8 mouse cellular contexts compared by ENCODE assay signal in the genomic region with DNA sequence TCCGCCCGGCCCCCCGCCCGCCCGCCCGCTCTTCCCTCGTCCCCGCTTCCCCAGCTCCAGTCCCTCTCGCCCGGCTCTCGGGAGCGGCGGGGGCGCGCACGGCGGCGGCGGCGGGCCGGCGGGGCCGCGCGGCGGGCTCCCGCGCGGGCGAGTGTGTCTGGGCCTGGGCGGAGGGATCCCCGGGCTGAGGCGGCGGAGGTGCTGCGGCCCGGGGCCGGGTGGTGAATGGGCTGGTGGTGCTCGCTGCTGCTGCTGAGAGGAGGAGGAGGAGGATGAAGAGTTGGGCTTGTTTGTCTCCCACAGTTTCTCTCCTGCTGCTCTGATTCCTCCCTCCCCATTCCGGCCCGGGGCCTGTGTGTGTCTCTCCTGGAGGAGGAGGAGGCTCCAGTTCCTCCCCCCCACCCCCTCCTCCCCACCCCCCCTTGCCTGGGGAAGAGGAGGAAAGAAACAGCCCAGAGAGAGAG.
DNase-seq lines count a peak whose midpoint lies in the region; ATAC-seq and TF ChIP-seq lines count a peak whose summit lies in the region.

No protein-coding gene starts in this region.

- TF ChIP-seq POLR2A in ES-Bruce4 (IDR thresholded peaks at IDR 0.05; ENCODE audit: insufficient read depth, low read length) = peak; percentile 82

- TF ChIP-seq EP300 in ES-Bruce4 (IDR thresholded peaks at IDR 0.05; ENCODE audit: insufficient read depth, low read depth, low read length) = no peak
- TF ChIP-seq EP300 in heart, postnatal 0 days (IDR thresholded peaks at IDR 0.05; ENCODE audit: low read depth) = no peak

- peak overlapping the region; percentile 86 for H3K27ac ChIP-seq in ES-Bruce4 (ENCODE audit: insufficient read depth, low read length)
- peak overlapping the region; percentile 100 for H3K27ac ChIP-seq in forebrain, embryonic 12.5 days
- peak overlapping the region; percentile 99 for H3K27ac ChIP-seq in heart, postnatal 0 days (ENCODE audit: low read depth)
- peak overlapping the region; percentile 91 for H3K27ac ChIP-seq in liver, embryonic 15.5 days (replicated peaks)
- H3K27ac ChIP-seq in neural tube, embryonic 11.5 days (ENCODE audit: low read depth, low read length) = peak overlapping the region; percentile 100
- H3K27ac ChIP-seq in stomach, embryonic 16.5 days (ENCODE audit: low read length) = peak overlapping the region; percentile 100

- whole genome bisulfite sequencing in forebrain, embryonic 12.5 days = 0% methylated on average over 6 of the region's 40 CpGs
- WGBS in heart, postnatal 0 days = 0% methylated on average over 11 of the region's 40 CpGs
- 2% methylated on average over 26 of the region's 40 CpGs for WGBS in liver, embryonic 15.5 days (ENCODE audit: insufficient replicate concordance)
- under 1% methylated on average over 24 of the region's 40 CpGs for WGBS in neural tube, embryonic 11.5 days
- 1% methylated on average over 28 of the region's 40 CpGs for WGBS in stomach, embryonic 16.5 days

- no peaks in the 10 kb centered on the region for H3K27me3 ChIP-seq in ES-Bruce4 (ENCODE audit: control insufficient read depth, insufficient read depth, low read length, poor library complexity, severe bottlenecking)
- H3K27me3 ChIP-seq in forebrain, embryonic 12.5 days = no peaks in the 10 kb centered on the region
- no peaks in the 10 kb centered on the region for H3K27me3 ChIP-seq in heart, postnatal 0 days (ENCODE audit: control insufficient read depth, insufficient read depth, low read length)
- H3K27me3 ChIP-seq in liver, embryonic 15.5 days = peaks cover 23% of the 10 kb centered on the region
- H3K27me3 ChIP-seq in neural tube, embryonic 11.5 days (ENCODE audit: control insufficient read depth, insufficient read depth, low read length) = no peaks in the 10 kb centered on the region
- H3K27me3 ChIP-seq in stomach, embryonic 16.5 days (ENCODE audit: control insufficient read depth, insufficient read depth, low read length) = no peaks in the 10 kb centered on the region

- DNase-seq in c-Kit-positive CD71-positive TER-119-positive erythroid progenitor cells, embryonic 14.5 days (ENCODE audit: low spot score) = peak; percentile 74
- peak; percentile 73 for DNase-seq in heart, postnatal 0 days (ENCODE audit: low spot score)
- peak; percentile 93 to 97 for DNase-seq in kidney, postnatal 4 days
- peak; percentile 94 for DNase-seq in neural tube, embryonic 11.5 days (ENCODE audit: low spot score)

- no peaks in the 10 kb centered on the region for H3K36me3 ChIP-seq in ES-Bruce4 (ENCODE audit: control insufficient read depth, insufficient read depth, low read length, poor library complexity, severe bottlenecking)
- H3K36me3 ChIP-seq in forebrain, embryonic 12.5 days (replicated peaks) = no peaks in the 10 kb centered on the region
- no peaks in the 10 kb centered on the region for H3K36me3 ChIP-seq in heart, postnatal 0 days (replicated peaks; ENCODE audit: control insufficient read depth, insufficient read depth, low read length)
- H3K36me3 ChIP-seq in liver, embryonic 15.5 days (replicated peaks) = no peaks in the 10 kb centered on the region
- H3K36me3 ChIP-seq in neural tube, embryonic 11.5 days (ENCODE audit: control insufficient read depth, insufficient read depth, low read length) = no peaks in the 10 kb centered on the region
- H3K36me3 ChIP-seq in stomach, embryonic 16.5 days (ENCODE audit: control insufficient read depth, insufficient read depth, low read length) = no peaks in the 10 kb centered on the region

- no peak for TF ChIP-seq CTCF in ES-Bruce4 (IDR thresholded peaks at IDR 0.05; ENCODE audit: low read depth, low read length)
- no peak for TF ChIP-seq CTCF in heart, postnatal 0 days (IDR thresholded peaks at IDR 0.05; ENCODE audit: low read depth)

- no peaks in the 10 kb centered on the region for H3K4me1 ChIP-seq in ES-Bruce4 (ENCODE audit: control insufficient read depth, insufficient read depth, low read length)
- peaks cover 30% of the 10 kb centered on the region for H3K4me1 ChIP-seq in forebrain, embryonic 12.5 days
- H3K4me1 ChIP-seq in heart, postnatal 0 days (ENCODE audit: control insufficient read depth, insufficient read depth) = peaks cover 15% of the 10 kb centered on the region; the same call in 1 of the 2 replicates
- peaks cover 30% of the 10 kb centered on the region for H3K4me1 ChIP-seq in liver, embryonic 15.5 days (replicated peaks)
- H3K4me1 ChIP-seq in neural tube, embryonic 11.5 days (ENCODE audit: control insufficient read depth, insufficient read depth, low read length) = peaks cover 20% of the 10 kb centered on the region; the same call in 1 of the 2 replicates
- H3K4me1 ChIP-seq in stomach, embryonic 16.5 days (ENCODE audit: control insufficient read depth, insufficient read depth, low read length) = peaks cover 17% of the 10 kb centered on the region

- peak overlapping the region; percentile 80 for H3K9ac ChIP-seq in ES-Bruce4 (ENCODE audit: low read depth, poor library complexity, severe bottlenecking)
- H3K9ac ChIP-seq in forebrain, embryonic 12.5 days = peak overlapping the region; percentile 93
- peak overlapping the region; percentile 90 for H3K9ac ChIP-seq in heart, postnatal 0 days (replicated peaks; ENCODE audit: low read depth, low read length)
- H3K9ac ChIP-seq in liver, embryonic 15.5 days = peak overlapping the region; percentile 80
- peak overlapping the region; percentile 90 for H3K9ac ChIP-seq in neural tube, embryonic 11.5 days (ENCODE audit: low read length)
- H3K9ac ChIP-seq in stomach, embryonic 16.5 days (ENCODE audit: low read length) = peak overlapping the region; percentile 96

- H3K4me2 ChIP-seq in forebrain, embryonic 12.5 days = peak overlapping the region; percentile 84
- peak overlapping the region; percentile 92 for H3K4me2 ChIP-seq in heart, postnatal 0 days (ENCODE audit: low read depth, low read length)
- peak overlapping the region; percentile 98 for H3K4me2 ChIP-seq in liver, embryonic 15.5 days
- H3K4me2 ChIP-seq in neural tube, embryonic 11.5 days (ENCODE audit: low read depth) = peak overlapping the region; percentile 91
- H3K4me2 ChIP-seq in stomach, embryonic 16.5 days (ENCODE audit: low read depth, low read length) = peak overlapping the region; percentile 91

- peak; percentile 87 for ATAC-seq in forebrain, embryonic 12.5 days (ENCODE audit: low FRiP score)
- peak; percentile 82 for ATAC-seq in heart, postnatal 0 days (ENCODE audit: insufficient read depth, low read depth)
- ATAC-seq in liver, embryonic 15.5 days (ENCODE audit: insufficient read depth) = peak; percentile 87
- ATAC-seq in neural tube, embryonic 11.5 days (ENCODE audit: insufficient read depth, low FRiP score, low TSS enrichment) = peak; percentile 69
- peak; percentile 84 for ATAC-seq in stomach, embryonic 16.5 days (ENCODE audit: insufficient read depth, low FRiP score)

- H3K9me3 ChIP-seq in ES-Bruce4 (replicated peaks; ENCODE audit: control insufficient read depth, insufficient read depth, low read length, poor library complexity, severe bottlenecking) = no peaks in the 10 kb centered on the region
- no peaks in the 10 kb centered on the region for H3K9me3 ChIP-seq in forebrain, embryonic 12.5 days
- no peaks in the 10 kb centered on the region for H3K9me3 ChIP-seq in heart, postnatal 0 days (replicated peaks; ENCODE audit: control insufficient read depth, low read length)
- H3K9me3 ChIP-seq in liver, embryonic 15.5 days (replicated peaks) = no peaks in the 10 kb centered on the region
- no peaks in the 10 kb centered on the region for H3K9me3 ChIP-seq in neural tube, embryonic 11.5 days (ENCODE audit: control insufficient read depth, low read length)
- no peaks in the 10 kb centered on the region for H3K9me3 ChIP-seq in stomach, embryonic 16.5 days (replicated peaks; ENCODE audit: control insufficient read depth, low read length)

- peak overlapping the region; percentile 91 for H3K4me3 ChIP-seq in ES-Bruce4 (ENCODE audit: low read depth, low read length)
- peak overlapping the region; percentile 63 for H3K4me3 ChIP-seq in forebrain, embryonic 12.5 days (replicated peaks)
- H3K4me3 ChIP-seq in heart, postnatal 0 days (ENCODE audit: low read depth, low read length) = peak overlapping the region; percentile 87
- H3K4me3 ChIP-seq in liver, embryonic 15.5 days (replicated peaks) = peak overlapping the region; percentile 79
- peak overlapping the region; percentile 89 for H3K4me3 ChIP-seq in neural tube, embryonic 11.5 days (ENCODE audit: low read depth, low read length)
- peak overlapping the region; percentile 88 for H3K4me3 ChIP-seq in stomach, embryonic 16.5 days (replicated peaks; ENCODE audit: low read length)

Comparison
In these comparisons a context has a peak if more than half of its experiments do, and no peak if none do; other contexts are left out.
1. Peak in every context shown above with its lines: DNase-seq, ATAC-seq, H3K4me3 ChIP-seq and H3K27ac ChIP-seq.